Mouse (Mus musculus) MEL (cell line): ENCODE results near the gene Dtx3.

ENCODE experiments used
- EP300 ChIP-seq, 2 experiments: IDR thresholded peaks; 2 replicates each; pipeline ENCODE4 v1.6.1; 2011; ENCODE audit warnings: improper control_type of control experiment in 2 of 2, low read length in 2 of 2, low read depth in 1 of 2, mild to moderate bottlenecking in 1 of 2
- GATA1 ChIP-seq: IDR thresholded peaks from 2 replicates; pipeline ENCODE4 v1.6.1; 2011; ENCODE audit warnings: low read depth, low read length, improper control_type of control experiment

GRCm38 (mm10) chr10:127187371-127188078 lies 8.0 kb downstream of the Dtx3 start:
- no peak for TF ChIP-seq GATA1
- no peak for TF ChIP-seq EP300 (IDR thresholded peaks at IDR 0.05; ENCODE audit: low read depth in 1 of 2, low read length in 2 of 2)
